Mouse (Mus musculus) hindlimb bud, embryonic 11.5 days (tissue): ENCODE data around the gene Tsr1.
A peak's percentile ranks its signal among the peaks of the same experiment; 100 is the strongest.

ENCODE experiments used
- DNase-seq: peaks from one replicate; pipeline ENCODE4 v3.0.0-alpha.2; 2012; ENCODE audit warnings: low read depth, low spot score; ENCODE audit errors: extremely low spot score

Gene Tsr1

DNA sequence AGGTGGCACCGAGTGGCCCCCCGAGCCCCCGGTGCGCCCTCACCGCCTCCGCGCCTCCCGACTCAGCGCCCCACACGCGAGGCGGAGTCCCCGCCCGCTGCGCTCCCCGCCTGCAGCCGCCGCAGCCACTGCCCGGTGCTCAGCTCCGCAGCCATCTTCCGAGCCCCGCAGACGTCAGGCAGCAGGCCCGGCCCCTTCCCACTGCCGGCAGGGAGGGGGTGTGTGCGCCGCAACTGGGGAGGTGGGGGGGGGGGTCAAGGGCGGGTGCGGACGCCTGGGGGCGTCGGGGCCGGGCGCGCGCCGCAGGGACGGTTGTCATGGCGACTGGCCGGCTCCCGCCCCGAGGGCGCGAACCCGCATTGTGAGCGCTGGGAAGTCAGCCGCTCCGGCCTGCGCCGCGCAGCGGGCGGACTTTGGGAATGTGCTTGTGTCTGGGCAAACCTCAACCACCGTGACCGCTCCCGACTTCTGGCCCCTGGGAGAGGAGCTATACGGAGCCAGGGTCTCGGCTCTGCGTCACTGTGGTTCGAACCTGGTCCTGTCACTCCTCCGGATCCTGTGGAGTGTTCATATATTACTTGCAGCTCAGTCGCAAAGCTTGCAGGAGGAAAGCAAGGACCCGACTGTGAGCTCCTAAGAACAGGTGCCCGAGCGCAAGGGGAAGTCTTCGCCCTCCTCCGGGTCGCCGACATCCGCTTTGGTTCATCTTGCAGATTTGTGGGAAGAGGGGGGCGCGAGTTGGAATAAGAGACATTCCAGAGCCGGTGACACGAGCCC, 782 bp upstream of the Tsr1 start, which contains the start of gene Sgsm2:
Gene Sgsm2, minus strand, starts transcription at position 160 of the 777 bp plus-strand sequence.
- peak; percentile 16 for DNase-seq

DNA sequence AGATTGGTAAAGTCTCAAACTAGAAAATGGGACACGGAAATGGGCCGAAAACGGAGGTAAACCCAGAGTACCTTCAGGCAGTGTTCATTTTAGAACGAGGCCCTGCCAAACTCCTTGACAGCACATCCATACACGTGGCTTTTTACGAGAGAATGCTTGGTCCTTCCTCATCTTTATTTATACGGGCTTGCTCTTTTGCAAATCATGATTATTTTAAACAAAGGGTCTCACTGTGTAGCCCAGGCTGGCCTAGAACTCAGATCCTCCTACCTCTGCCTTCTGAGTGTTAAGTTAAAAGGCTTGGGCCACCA, 601 bp downstream of the Tsr1 start:
- no peak for DNase-seq

DNA sequence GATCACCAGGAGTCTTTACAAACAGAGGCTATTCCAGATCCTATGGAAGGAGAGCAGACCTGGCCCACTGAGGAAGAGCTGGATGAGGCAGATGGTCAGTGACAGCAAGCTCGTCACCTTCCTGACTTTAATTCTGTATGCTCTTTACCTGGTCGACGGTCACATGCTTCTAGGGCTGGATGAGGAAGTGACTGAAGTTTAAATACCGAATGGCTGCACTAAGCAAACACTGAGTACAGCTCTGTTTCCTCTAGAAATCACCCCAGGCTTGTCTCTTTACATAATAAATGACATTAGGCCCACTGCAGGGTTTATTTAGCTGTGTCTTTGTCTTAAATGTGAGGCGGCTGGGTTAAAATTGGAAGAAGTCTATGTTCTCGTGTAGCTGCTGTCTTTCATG, 3.7 kb downstream of the Tsr1 start:
- no peak for DNase-seq

GRCm38 (mm10) chr11:74902416-74902815, 4.5 kb downstream of the Tsr1 start:
- DNase-seq: no peak

DNA sequence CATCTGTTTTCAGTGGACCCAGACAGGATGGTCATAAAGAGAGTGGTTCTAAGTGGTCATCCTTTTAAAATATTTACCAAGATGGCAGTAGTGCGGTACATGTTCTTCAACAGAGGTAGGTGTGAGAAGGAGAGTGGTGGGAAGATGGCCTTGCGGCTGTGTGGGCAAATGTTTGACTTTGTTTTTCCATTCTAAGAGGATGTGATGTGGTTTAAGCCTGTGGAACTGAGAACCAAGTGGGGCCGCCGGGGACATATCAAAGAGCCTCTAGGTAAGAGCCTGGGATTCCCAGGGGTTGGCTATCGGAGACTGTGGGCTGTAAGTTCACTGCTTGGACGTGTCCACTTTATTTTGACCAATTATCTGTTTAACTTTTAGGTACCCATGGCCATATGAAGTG, 10.0 kb downstream of the Tsr1 start:
- no peak for DNase-seq

DNA sequence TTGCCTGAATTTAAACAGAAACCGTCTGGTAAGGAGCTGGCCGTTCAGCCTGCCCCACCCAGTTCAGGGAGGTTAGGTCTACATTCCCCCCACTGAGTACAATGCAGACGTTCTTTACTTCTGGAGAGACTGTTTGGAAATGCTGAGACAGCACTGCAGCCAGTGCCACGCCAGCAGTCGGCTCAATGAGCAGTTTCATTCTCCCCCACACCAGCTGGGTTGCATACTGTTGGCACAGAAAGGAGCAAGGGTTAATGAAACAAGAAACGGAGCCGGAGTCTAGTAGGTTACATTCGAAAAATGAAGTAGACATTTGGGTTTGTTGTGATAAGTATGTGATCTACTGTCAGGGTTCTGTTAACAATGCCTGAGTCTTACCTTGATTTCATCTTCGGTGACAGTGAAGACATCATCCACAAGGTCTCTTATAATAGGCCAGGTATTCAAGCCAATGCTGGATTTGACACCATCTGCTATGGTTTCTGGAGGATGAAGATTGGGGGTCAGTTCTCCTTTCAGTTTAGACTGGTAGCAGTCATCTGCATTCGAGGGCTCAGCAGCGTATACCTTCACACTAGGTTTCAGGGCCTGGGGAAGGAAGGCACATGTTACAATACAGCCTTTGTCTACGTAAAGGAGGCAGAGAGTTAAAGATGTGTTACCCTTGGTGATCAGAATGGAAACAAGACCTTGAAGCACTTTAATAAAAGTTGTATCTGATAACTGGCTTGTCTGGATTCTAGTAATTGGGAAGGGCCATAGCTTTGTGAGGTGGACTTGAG, 10.9 kb downstream of the Tsr1 start:
- DNase-seq: no peak

DNA sequence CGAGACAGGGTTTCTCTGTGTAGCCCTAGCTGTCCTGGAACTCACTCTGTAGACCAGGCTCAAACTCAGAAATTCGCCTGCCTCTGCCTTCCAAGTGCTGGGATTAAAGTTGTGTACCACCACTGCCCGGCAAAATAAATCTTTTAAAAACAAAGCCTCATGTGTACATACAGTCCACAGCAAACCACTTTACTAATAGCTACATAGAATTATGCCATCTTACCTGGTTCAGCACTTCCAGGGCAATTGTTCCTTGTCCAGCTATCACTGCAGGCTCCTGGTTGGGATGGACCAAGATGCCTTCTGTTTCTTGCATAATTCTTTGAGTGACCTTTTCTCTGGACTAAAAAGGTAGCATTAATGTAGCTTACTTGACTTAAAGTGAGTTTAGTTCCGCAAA, 12.1 kb downstream of the Tsr1 start:
- DNase-seq: no peak

DNA sequence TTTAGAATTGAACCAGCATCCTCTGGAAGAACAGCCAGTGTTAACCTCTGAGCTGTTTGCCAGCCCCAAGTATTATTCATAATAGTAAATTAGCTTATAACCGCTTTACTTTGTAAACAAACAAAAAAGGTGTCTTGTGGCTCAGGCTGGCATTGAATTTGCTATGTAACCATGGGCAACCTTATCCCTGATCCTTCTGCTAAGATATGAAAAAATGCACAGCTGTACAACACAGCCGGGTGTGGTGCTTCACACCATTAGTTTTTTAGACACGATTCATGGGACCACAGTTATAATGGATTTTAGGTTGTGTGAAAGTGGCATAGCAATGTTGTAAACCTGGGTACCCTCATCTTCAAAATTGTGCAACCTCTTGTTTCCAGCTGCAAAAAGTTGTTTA, 14.6 kb downstream of the Tsr1 start:
- DNase-seq: no peak

DNA sequence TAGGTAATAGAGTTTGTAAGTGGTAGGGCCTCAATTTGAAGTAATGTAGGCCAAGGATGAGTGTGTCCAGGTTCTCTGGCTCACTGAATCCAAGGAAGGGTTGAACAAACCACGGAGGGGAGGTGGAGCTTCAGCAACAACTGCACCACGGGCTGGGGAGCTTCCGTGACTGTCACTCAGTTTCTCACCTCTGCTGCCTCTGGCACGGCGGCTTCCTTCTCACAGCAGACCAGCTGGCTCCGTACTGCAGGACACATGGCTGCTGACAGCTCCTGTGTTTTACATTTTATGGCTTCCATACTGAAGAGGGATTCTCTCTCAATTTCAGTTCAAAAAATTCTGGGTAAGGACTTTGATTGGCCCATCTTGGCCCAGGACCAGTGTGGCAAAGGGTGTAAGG, 21.4 kb downstream of the Tsr1 start:
- DNase-seq: no peak

GRCm38 (mm10) chr11:74924149-74924548, 26.3 kb downstream of the Tsr1 start:
- DNase-seq: no peak

DNA sequence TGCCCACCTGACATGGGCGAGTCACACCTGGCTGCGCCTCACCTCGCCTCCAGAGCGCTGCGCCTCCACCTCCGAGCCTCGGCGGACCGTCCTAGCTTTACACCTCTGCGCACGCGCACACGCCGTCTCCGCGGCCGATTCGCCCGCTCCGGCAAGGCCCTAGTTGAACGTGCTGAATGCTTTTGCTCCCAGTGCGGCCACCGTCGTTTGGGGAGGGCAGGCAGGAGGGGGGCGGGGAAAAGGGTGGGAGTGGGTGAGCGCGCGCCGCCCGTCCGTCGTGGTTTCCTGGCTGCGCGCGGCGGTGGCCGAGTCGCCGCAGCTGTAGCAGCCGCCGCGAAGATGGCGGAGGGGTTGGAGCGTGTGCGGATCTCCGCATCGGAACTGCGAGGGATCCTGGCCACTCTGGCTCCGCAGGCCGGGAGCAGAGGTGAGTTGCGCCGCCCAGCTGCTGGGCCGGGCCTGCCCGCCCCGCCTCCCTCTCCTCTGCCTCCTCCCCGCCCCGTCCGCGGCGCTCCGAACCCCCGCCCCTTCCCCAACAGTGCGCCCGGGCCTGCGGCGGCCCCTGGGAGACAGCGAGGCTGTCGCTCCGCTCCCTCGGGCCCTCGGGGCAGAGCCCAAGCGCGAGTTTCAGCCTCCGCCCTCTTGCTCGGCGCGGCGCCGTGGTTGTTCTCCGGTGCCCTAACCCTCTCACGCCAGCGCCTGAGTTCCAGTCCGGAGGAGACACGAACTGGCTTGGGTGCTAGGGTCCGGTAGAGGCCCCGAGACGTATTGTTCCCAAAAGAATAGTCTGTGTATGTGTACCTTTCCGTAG, 27.9 kb downstream of the Tsr1 start, which contains the start of the genes Smg6 and Srr:
Gene Smg6, plus strand, starts transcription at position 247 of the 811 bp plus-strand sequence.
Gene Srr, minus strand, starts transcription at position 372 of the 811 bp plus-strand sequence.
- peak; percentile 69 for DNase-seq

DNA sequence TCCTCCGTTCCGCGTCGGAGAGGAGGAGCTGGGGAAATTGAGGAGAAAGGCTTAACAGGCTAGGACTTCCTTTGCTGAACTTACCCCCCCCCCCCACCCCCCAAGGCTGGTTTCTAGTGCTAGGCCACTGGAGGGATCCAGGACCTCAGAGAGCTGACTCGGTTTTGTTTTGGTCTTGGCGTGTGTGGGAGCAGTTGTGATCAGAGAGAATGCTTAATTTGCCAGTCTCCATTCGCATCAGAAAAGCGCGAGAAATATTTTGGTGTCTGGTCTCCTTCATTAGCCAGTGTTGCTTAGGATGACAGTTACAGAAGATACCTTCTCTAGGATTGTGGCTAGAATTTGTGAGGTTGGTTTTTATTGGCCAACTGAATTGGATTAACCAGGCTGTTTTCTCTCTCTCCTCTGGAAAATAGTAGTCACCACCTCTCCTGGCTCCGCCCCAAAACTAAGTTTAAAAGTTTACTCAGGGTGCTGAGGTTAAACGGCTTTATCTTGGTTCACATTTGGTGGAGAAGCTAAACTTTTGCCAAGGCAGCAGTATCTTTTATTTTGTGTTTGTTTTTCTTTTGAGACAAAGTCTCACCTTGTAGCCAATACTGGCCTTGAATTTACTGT, 28.6 kb downstream of the Tsr1 start:
- DNase-seq: no peak

DNA sequence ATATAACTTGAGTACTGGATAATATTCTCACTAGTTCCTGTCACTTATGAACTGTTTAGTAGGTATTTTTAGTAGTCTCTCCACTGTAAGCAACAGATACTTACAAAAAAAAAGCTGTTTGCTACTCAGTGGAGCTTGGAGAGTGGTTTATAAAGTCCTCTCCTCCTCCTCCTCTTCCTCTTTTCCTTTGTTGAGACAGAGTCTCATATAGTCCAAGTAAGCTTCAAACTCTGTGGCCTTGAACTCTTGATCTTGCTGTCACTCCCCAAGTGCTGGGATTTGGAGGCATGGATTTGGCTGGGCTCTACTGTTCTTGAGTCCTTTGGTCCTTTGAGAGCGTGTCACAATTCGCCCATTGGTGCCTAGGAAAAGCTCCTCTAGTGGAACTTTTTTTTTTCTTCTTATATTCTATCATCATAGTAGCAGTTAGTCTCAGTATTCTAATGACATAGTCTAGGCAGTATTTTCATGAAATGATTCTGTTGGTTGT, 29.4 kb downstream of the Tsr1 start:
- no peak for DNase-seq

DNA sequence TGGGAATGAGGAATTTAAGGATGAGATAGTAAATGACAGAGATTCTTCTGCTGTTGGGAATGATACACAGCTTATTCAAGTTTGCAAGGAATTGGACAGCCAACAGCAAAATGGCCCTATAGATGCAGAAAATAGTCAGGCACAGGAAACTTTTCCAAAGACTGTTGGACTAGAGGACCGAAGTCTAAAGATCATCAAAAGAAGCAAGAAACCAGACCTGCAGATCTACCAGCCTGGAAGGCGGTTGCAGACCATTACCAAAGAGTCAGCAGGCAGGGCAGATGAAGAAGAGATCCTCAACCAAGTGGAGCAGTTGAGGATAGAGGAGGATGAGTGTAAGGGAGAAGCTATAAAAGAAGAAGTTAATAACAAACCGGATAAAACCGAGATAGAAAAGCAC, 31.2 kb downstream of the Tsr1 start:
- no peak for DNase-seq

- DNase-seq: no peak
Measured at GRCm38 (mm10) chr11:74930391-74930790, 32.5 kb downstream of the Tsr1 start.

GRCm38 (mm10) chr11:74946348-74946747, 48.5 kb downstream of the Tsr1 start:
- DNase-seq: peak; percentile 46

GRCm38 (mm10) chr11:74954901-74955300, 57.0 kb downstream of the Tsr1 start:
- DNase-seq: no peak

- DNase-seq: no peak
Measured at GRCm38 (mm10) chr11:74956006-74956405, 58.1 kb downstream of the Tsr1 start.

DNA sequence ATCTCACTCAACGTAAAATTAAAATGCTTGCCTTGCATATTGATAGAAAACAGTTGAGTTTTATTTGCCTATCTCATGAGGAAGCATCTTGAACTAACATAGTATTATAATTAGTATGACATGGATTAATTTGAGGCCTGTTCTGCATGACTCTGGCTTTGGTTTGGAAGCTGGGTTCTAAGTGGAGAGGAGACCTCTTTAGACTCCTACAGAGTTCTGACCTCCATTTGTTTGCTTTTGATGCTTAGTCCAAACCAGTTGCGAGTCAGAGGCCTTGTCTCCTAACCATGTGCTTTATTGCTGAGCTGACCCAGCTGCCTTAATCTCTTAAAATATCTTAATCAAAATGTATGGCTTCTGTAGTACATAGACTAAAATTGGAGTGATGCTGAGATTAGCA, 59.7 kb downstream of the Tsr1 start:
- no peak for DNase-seq
